Mouse (Mus musculus): ENCODE data around the gene Hydin. TPM values are rescaled to one million over a fixed set of nuclear protein-coding genes. Genes with fewer than 3 reads are reported as not detected.

The Hydin gene
- total and polyA plus RNA-seq, 3 experiments = 0.05 TPM; not detected in 2

DNA sequence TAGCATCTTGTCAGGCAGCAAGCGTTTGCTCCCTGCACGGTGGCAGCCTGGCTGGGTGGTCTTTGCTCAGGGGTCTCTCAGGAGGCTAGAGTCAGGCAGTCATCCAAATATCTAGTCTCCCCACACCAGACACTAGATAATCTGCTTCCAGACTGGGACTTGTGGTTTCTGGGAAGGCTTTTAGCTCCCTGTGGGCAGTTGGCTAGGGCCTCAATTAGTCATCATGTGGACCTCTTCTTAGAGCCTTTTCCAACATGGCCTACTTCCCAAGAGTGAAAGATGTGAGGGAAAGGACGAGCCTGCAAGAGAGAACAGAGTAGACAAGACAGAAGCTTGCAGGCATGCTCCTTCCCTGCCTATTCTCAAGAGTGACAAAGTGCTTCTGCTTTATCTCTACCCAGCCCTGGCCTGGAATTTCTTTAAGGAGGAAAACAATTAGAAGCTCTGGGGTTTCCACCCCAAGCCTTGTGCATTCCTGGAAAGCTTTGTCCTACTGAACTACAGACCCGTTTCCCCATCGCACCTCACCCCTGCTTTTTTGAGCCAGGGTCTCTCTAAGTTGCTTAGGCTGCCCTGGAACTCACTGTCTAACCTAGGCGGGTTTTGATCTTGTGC is 338.7 kb downstream of the Hydin start:
- ATAC-seq (ENCODE audit: extremely low read depth, insufficient number of reproducible peaks, low FRiP score, poor library complexity, severe bottlenecking) (no peak), DNase-seq (ENCODE audit: low spot score) (no peak)
- Histone ChIP-seq H3K4me1 (ENCODE audit: insufficient read depth, low read depth, low read length) (no peaks in the 10 kb centered on the region), H3K9me3 (replicated peaks) (no peaks in the 10 kb centered on the region), H3K4me3 (ENCODE audit: low read depth, low read length) (no peak overlapping the region), H3K36me3 (replicated peaks) (no peaks in the 10 kb centered on the region), H3K27me3 (ENCODE audit: insufficient read depth, low read length) (peaks cover 15% of the 10 kb centered on the region)
- TF ChIP-seq GATA2 (IDR thresholded peaks at IDR 0.05; ENCODE audit: borderline replicate concordance, low read depth, low read length) = no peak
- TF ChIP-seq POLR2AphosphoS5 (IDR thresholded peaks at IDR 0.05; ENCODE audit: insufficient replicate concordance, low read depth, low read length) = no peak
- no peak for TF ChIP-seq TAL1 (conservative IDR thresholded peaks at IDR 0.05; ENCODE audit: low read depth, low read length)
- TF ChIP-seq GATA1 (IDR thresholded peaks at IDR 0.05; ENCODE audit: borderline replicate concordance, low read length) = no peak
- TF ChIP-seq CTCF (IDR thresholded peaks at IDR 0.05; ENCODE audit: low read depth, low read length) = no peak

DNA sequence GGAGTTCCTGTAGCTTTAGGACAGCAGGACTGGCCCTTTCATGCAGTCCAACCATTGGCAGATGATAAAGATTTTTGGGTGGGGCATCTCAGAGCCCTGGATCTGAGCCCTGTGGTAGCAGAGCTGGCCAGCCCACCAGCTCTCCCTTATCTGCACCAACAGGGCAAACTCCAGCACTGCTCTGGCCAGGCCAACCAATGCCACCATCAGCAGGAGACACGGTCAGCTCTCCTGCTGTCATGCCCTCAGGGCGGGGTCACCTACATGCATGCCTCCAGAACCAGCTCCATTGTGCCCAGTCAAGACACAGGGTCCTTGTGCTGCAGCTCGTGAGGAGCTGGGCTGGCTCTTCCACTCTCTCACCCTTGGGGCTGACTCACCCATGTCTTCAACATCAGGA is 349.0 kb downstream of the Hydin start:
- ATAC-seq (ENCODE audit: extremely low read depth, insufficient number of reproducible peaks, low FRiP score, poor library complexity, severe bottlenecking) (no peak), DNase-seq (ENCODE audit: low spot score) (no peak)
- peaks cover 31% of the 10 kb centered on the region for H3K4me1 ChIP-seq (ENCODE audit: insufficient read depth, low read depth, low read length)
- H3K4me3 ChIP-seq (ENCODE audit: low read depth, low read length) = no peak overlapping the region
- TF ChIP-seq TAL1 (conservative IDR thresholded peaks at IDR 0.05; ENCODE audit: low read depth, low read length) (no peak), GATA1 (IDR thresholded peaks at IDR 0.05; ENCODE audit: borderline replicate concordance, low read length) (no peak), POLR2AphosphoS5 (IDR thresholded peaks at IDR 0.05; ENCODE audit: insufficient replicate concordance, low read depth, low read length) (no peak), CTCF (IDR thresholded peaks at IDR 0.05; ENCODE audit: low read depth, low read length) (no peak), GATA2 (IDR thresholded peaks at IDR 0.05; ENCODE audit: borderline replicate concordance, low read depth, low read length) (no peak)
- H3K36me3 ChIP-seq (replicated peaks) = peaks cover 7% of the 10 kb centered on the region
- H3K9me3 ChIP-seq (replicated peaks) = no peaks in the 10 kb centered on the region
- peaks cover 35% of the 10 kb centered on the region for H3K27me3 ChIP-seq (ENCODE audit: insufficient read depth, low read length)

- peaks cover 20% of the 10 kb centered on the region for H3K27me3 ChIP-seq (ENCODE audit: insufficient read depth, low read length)
- ATAC-seq (ENCODE audit: extremely low read depth, insufficient number of reproducible peaks, low FRiP score, poor library complexity, severe bottlenecking) (no peak), DNase-seq (ENCODE audit: low spot score) (no peak)
- H3K4me1 ChIP-seq (ENCODE audit: insufficient read depth, low read depth, low read length) = peaks cover 46% of the 10 kb centered on the region
- peak overlapping the region; percentile 99 for H3K4me3 ChIP-seq (ENCODE audit: low read depth, low read length)
- no peaks in the 10 kb centered on the region for H3K9me3 ChIP-seq (replicated peaks)
- H3K36me3 ChIP-seq (replicated peaks) = peaks cover 24% of the 10 kb centered on the region
- TF ChIP-seq CTCF (IDR thresholded peaks at IDR 0.05; ENCODE audit: low read depth, low read length) (no peak), GATA1 (IDR thresholded peaks at IDR 0.05; ENCODE audit: borderline replicate concordance, low read length) (no peak), GATA2 (IDR thresholded peaks at IDR 0.05; ENCODE audit: borderline replicate concordance, low read depth, low read length) (no peak), POLR2AphosphoS5 (IDR thresholded peaks at IDR 0.05; ENCODE audit: insufficient replicate concordance, low read depth, low read length) (no peak), TAL1 (conservative IDR thresholded peaks at IDR 0.05; ENCODE audit: low read depth, low read length) (no peak)
Observed at GRCm38 (mm10) chr8:110617801-110618358, 351.1 kb downstream of the Hydin start.

GRCm38 (mm10) chr8:110618391-110619207 is 351.8 kb downstream of the Hydin start, which contains the start of gene Vac14:
TSS of gene Vac14 (plus strand) at chr8:110618585.
- peak within 1 kb of the TSS; percentile 99 for H3K4me3 ChIP-seq (ENCODE audit: low read depth, low read length)
- TF ChIP-seq GATA2 (IDR thresholded peaks at IDR 0.05; ENCODE audit: borderline replicate concordance, low read depth, low read length) = no peak
- TF ChIP-seq CTCF (IDR thresholded peaks at IDR 0.05; ENCODE audit: low read depth, low read length) = no peak
- TF ChIP-seq POLR2AphosphoS5 (IDR thresholded peaks at IDR 0.05; ENCODE audit: insufficient replicate concordance, low read depth, low read length) = no peak
- TF ChIP-seq GATA1 (IDR thresholded peaks at IDR 0.05; ENCODE audit: borderline replicate concordance, low read length) = no peak
- no peak for TF ChIP-seq TAL1 (conservative IDR thresholded peaks at IDR 0.05; ENCODE audit: low read depth, low read length)
- peak; percentile 98 for DNase-seq (ENCODE audit: low spot score)
- H3K27me3 ChIP-seq (ENCODE audit: insufficient read depth, low read length) = peaks cover 16% of the 10 kb centered on the region
- peaks cover 53% of the 10 kb centered on the region for H3K4me1 ChIP-seq (ENCODE audit: insufficient read depth, low read depth, low read length)
- peak; percentile 87 for ATAC-seq (ENCODE audit: extremely low read depth, insufficient number of reproducible peaks, low FRiP score, poor library complexity, severe bottlenecking)
- H3K9me3 ChIP-seq (replicated peaks) = no peaks in the 10 kb centered on the region
- H3K36me3 ChIP-seq (replicated peaks) = peaks cover 32% of the 10 kb centered on the region

- peak; percentile 45 for DNase-seq (ENCODE audit: low spot score)
- Histone ChIP-seq H3K4me1 (ENCODE audit: insufficient read depth, low read depth, low read length) (peaks cover 55% of the 10 kb centered on the region), H3K4me3 (ENCODE audit: low read depth, low read length) (peak overlapping the region; percentile 99), H3K9me3 (replicated peaks) (no peaks in the 10 kb centered on the region), H3K27me3 (ENCODE audit: insufficient read depth, low read length) (peaks cover 15% of the 10 kb centered on the region), H3K36me3 (replicated peaks) (peaks cover 38% of the 10 kb centered on the region)
- peak; percentile 36 for ATAC-seq (ENCODE audit: extremely low read depth, insufficient number of reproducible peaks, low FRiP score, poor library complexity, severe bottlenecking)
- TF ChIP-seq GATA1 (IDR thresholded peaks at IDR 0.05; ENCODE audit: borderline replicate concordance, low read length) = no peak
- no peak for TF ChIP-seq POLR2AphosphoS5 (IDR thresholded peaks at IDR 0.05; ENCODE audit: insufficient replicate concordance, low read depth, low read length)
- TF ChIP-seq CTCF (IDR thresholded peaks at IDR 0.05; ENCODE audit: low read depth, low read length) = no peak
- TF ChIP-seq TAL1 (conservative IDR thresholded peaks at IDR 0.05; ENCODE audit: low read depth, low read length) = no peak
- TF ChIP-seq GATA2 (IDR thresholded peaks at IDR 0.05; ENCODE audit: borderline replicate concordance, low read depth, low read length) = no peak
Observed at GRCm38 (mm10) chr8:110619208-110619574, 352.4 kb downstream of the Hydin start.

- no peak for DNase-seq (ENCODE audit: low spot score)
Observed at GRCm38 (mm10) chr8:110619919-110620318, 353.1 kb downstream of the Hydin start.

More at GRCm38 (mm10) chr8:110619919-110620318, 353.1 kb downstream of the Hydin start:
- peak; percentile 12; the same call in 1 of the 2 replicates for ATAC-seq (ENCODE audit: extremely low read depth, insufficient number of reproducible peaks, low FRiP score, poor library complexity, severe bottlenecking)
- no peak for TF ChIP-seq POLR2AphosphoS5 (IDR thresholded peaks at IDR 0.05; ENCODE audit: insufficient replicate concordance, low read depth, low read length)
- TF ChIP-seq TAL1 (conservative IDR thresholded peaks at IDR 0.05; ENCODE audit: low read depth, low read length) = no peak
- TF ChIP-seq GATA1 (IDR thresholded peaks at IDR 0.05; ENCODE audit: borderline replicate concordance, low read length) = no peak
- TF ChIP-seq GATA2 (IDR thresholded peaks at IDR 0.05; ENCODE audit: borderline replicate concordance, low read depth, low read length) = no peak
- TF ChIP-seq CTCF (IDR thresholded peaks at IDR 0.05; ENCODE audit: low read depth, low read length) = no peak
- Histone ChIP-seq H3K4me3 (ENCODE audit: low read depth, low read length) (peak overlapping the region; percentile 99; the same call in 1 of the 2 replicates), H3K36me3 (replicated peaks) (peaks cover 39% of the 10 kb centered on the region), H3K9me3 (replicated peaks) (no peaks in the 10 kb centered on the region), H3K27me3 (ENCODE audit: insufficient read depth, low read length) (peaks cover 15% of the 10 kb centered on the region), H3K4me1 (ENCODE audit: insufficient read depth, low read depth, low read length) (peaks cover 55% of the 10 kb centered on the region)
